Mouse (Mus musculus) kidney, postnatal 0 days (tissue): ENCODE measurements around the gene Krtap29-1. TPM values are rescaled to one million over a fixed set of nuclear protein-coding genes. Genes with fewer than 3 reads are reported as not detected.

Experiments used
- ATAC-seq: fragments of 200-750 bp; cut with Nextera tagmentation; replicated peaks from 2 replicates; pipeline ENCODE4 v1.8.0; 2017; ENCODE audit warnings: low read depth, moderate number of reproducible peaks, moderate TSS enrichment, moderate library complexity; ENCODE audit not compliant: low FRiP score
- DNase-seq: peaks from one replicate; pipeline ENCODE4 v3.0.0-alpha.2; 2016; ENCODE audit warnings: low spot score
- H3K27ac ChIP-seq: fragments of 300-500 bp; sonication (generic); 2 replicates; pipeline ENCODE4 v1.5.1; 2014; ENCODE audit warnings: mild to moderate bottlenecking
- H3K27me3 ChIP-seq: fragments of 300-500 bp; sonication (generic); 2 replicates; pipeline ENCODE4 v1.6.1; 2014; ENCODE audit warnings: low read length, mixed read lengths; ENCODE audit not compliant: insufficient read depth
- H3K36me3 ChIP-seq: fragments of 300-500 bp; sonication (generic); 2 replicates; pipeline ENCODE4 v1.6.1; 2014; ENCODE audit warnings: low read length, mixed read lengths; ENCODE audit not compliant: insufficient read depth
- H3K4me1 ChIP-seq: fragments of 300-500 bp; sonication (generic); replicated peaks from 2 replicates; pipeline ENCODE4 v1.6.1; 2014; ENCODE audit warnings: antibody characterized with exemption, low read length, mixed read lengths; ENCODE audit not compliant: insufficient read depth
- H3K4me2 ChIP-seq: fragments of 300-500 bp; sonication (generic); 2 replicates; pipeline ENCODE4 v1.6.1; 2014; ENCODE audit warnings: mild to moderate bottlenecking, low read length, moderate library complexity, mixed read lengths
- H3K4me3 ChIP-seq: fragments of 300-500 bp; sonication (generic); replicated peaks from 2 replicates; pipeline ENCODE4 v1.5.1; 2014; ENCODE audit warnings: low read depth, low read length
- H3K9ac ChIP-seq: fragments of 300-500 bp; sonication (generic); 2 replicates; pipeline ENCODE4 v1.6.1; 2014; ENCODE audit warnings: low read depth, low read length
- H3K9me3 ChIP-seq: fragments of 300-500 bp; sonication (generic); replicated peaks from 2 replicates; pipeline ENCODE4 v1.6.1; 2016; ENCODE audit warnings: low read length, inconsistent platforms, mixed read lengths
- CTCF ChIP-seq: IDR thresholded peaks from 2 replicates; pipeline ENCODE4 v1.5.1; 2016; ENCODE audit warnings: antibody characterized with exemption, low read depth, mild to moderate bottlenecking, moderate library complexity
- WGBS: fragments of 180-500 bp; shearing (Covaris S2); extraction: QIAGEN DNeasy Blood & Tissue Kit; methylation state at CpG from one replicate; pipeline ENCODE4 v1.1.7; 2014; 5-methylcytosine and 5-hydroxymethylcytosine counted together
- polyA plus RNA-seq: library from polyadenylated mRNA; unstranded; fragments of >200 nt; fragmentation: Nextera tagmentation; extraction: Ambion mirVana; gene quantifications from 2 replicates; pipeline ENCODE4 v1.2.1, GENCODE M21; 2015

Gene Krtap29-1
- polyA plus RNA-seq, 1 experiment from 2014 or later: not detected

- H3K9ac ChIP-seq: no peak overlapping the region
- no peaks in the 10 kb centered on the region for H3K36me3 ChIP-seq
- H3K9me3 ChIP-seq: no peaks in the 10 kb centered on the region
- ATAC-seq: no peak
- DNase-seq: no peak
- 0 out of 2 replicates have a peak, but pooled peaks cover 3% of the 10 kb centered on the region for H3K4me1 ChIP-seq
- H3K4me3 ChIP-seq: no peak overlapping the region
- H3K27me3 ChIP-seq: no peaks in the 10 kb centered on the region
- H3K27ac ChIP-seq: no peak overlapping the region
- WGBS: 81% methylated on average over 3 of the region's 3 CpGs
- TF ChIP-seq CTCF: no peak
- H3K4me2 ChIP-seq: no peak overlapping the region
These were observed 11.7 kb upstream of the Krtap29-1 start for GRCm38 (mm10) chr11:99990571-99990970.

GRCm38 (mm10) chr11:99989881-99990405 lies 11.1 kb upstream of the Krtap29-1 start:
- WGBS: 80% methylated on average over 6 of the region's 6 CpGs

GRCm38 (mm10) chr11:99988530-99988929 lies 9.7 kb upstream of the Krtap29-1 start:
- 92% methylated on average over 3 of the region's 3 CpGs for WGBS
- 0 out of 2 replicates have a peak, but pooled peaks cover under 1% of the 10 kb centered on the region for H3K4me1 ChIP-seq

More at GRCm38 (mm10) chr11:99989881-99990405, 11.1 kb upstream of the Krtap29-1 start:
- Histone ChIP-seq H3K27ac (no peak overlapping the region), H3K4me3 (no peak overlapping the region), H3K9ac (no peak overlapping the region), H3K4me2 (no peak overlapping the region), H3K4me1 (0 out of 2 replicates have a peak, but pooled peaks cover 3% of the 10 kb centered on the region), H3K9me3 (no peaks in the 10 kb centered on the region), H3K27me3 (no peaks in the 10 kb centered on the region), H3K36me3 (no peaks in the 10 kb centered on the region)
- no peak for TF ChIP-seq CTCF
- no peak for ATAC-seq
- DNase-seq: no peak

GRCm38 (mm10) chr11:99986180-99986647 lies 7.4 kb upstream of the Krtap29-1 start, which contains the start of gene Krtap16-1:
Gene Krtap16-1 (minus strand): TSS chr11:99986597.
- H3K4me2 ChIP-seq: no peak within 1 kb of the TSS
- no peaks in the 10 kb centered on the region for H3K4me1 ChIP-seq
- WGBS: 44% methylated on average over 8 of the region's 8 CpGs
- H3K9me3 ChIP-seq: no peaks in the 10 kb centered on the region
- H3K36me3 ChIP-seq: no peaks in the 10 kb centered on the region
- H3K27me3 ChIP-seq: no peaks in the 10 kb centered on the region
- no peak for TF ChIP-seq CTCF
- H3K9ac ChIP-seq: no peak within 1 kb of the TSS
- no peak within 1 kb of the TSS for H3K4me3 ChIP-seq
- DNase-seq (no peak), ATAC-seq (no peak)
- H3K27ac ChIP-seq: no peak within 1 kb of the TSS

More at GRCm38 (mm10) chr11:99988530-99988929, 9.7 kb upstream of the Krtap29-1 start:
- no peak for TF ChIP-seq CTCF
- no peak overlapping the region for H3K4me2 ChIP-seq
- no peak overlapping the region for H3K4me3 ChIP-seq
- H3K9ac ChIP-seq: no peak overlapping the region
- no peaks in the 10 kb centered on the region for H3K36me3 ChIP-seq
- H3K27ac ChIP-seq: no peak overlapping the region
- H3K9me3 ChIP-seq: no peaks in the 10 kb centered on the region
- no peak for ATAC-seq
- DNase-seq: no peak
- no peaks in the 10 kb centered on the region for H3K27me3 ChIP-seq

- H3K27ac ChIP-seq: no peak overlapping the region
- H3K27me3 ChIP-seq: no peaks in the 10 kb centered on the region
- H3K9me3 ChIP-seq: no peaks in the 10 kb centered on the region
- DNase-seq (peak; percentile 24), ATAC-seq (no peak)
- H3K4me2 ChIP-seq: no peak overlapping the region
- WGBS: 67% methylated on average over 20 of the region's 20 CpGs
- H3K9ac ChIP-seq: no peak overlapping the region
- TF ChIP-seq CTCF: no peak
- no peaks in the 10 kb centered on the region for H3K36me3 ChIP-seq
- H3K4me1 ChIP-seq: no peaks in the 10 kb centered on the region
- H3K4me3 ChIP-seq: no peak overlapping the region
These were observed 6.6 kb upstream of the Krtap29-1 start for GRCm38 (mm10) chr11:99985291-99986092.

GRCm38 (mm10) chr11:99983442-99983841 lies 4.6 kb upstream of the Krtap29-1 start:
- no peak for TF ChIP-seq CTCF
- H3K9me3 ChIP-seq: no peaks in the 10 kb centered on the region
- ATAC-seq: no peak
- no peaks in the 10 kb centered on the region for H3K36me3 ChIP-seq
- no peak for DNase-seq
- 95% methylated on average over 1 of the region's 1 CpGs for WGBS
- no peak overlapping the region for H3K4me3 ChIP-seq
- H3K9ac ChIP-seq: no peak overlapping the region
- no peak overlapping the region for H3K27ac ChIP-seq
- no peaks in the 10 kb centered on the region for H3K27me3 ChIP-seq
- no peaks in the 10 kb centered on the region for H3K4me1 ChIP-seq
- no peak overlapping the region for H3K4me2 ChIP-seq
